Mouse (Mus musculus) lung, postnatal 0 days (tissue): ENCODE measurements around the gene Kdm3a. TPM values are rescaled to one million over a fixed set of nuclear protein-coding genes. Genes with fewer than 3 reads are reported as not detected.

ENCODE experiments used
- ATAC-seq: fragments of 200-750 bp; cut with Nextera tagmentation; 2 replicates; pipeline ENCODE4 v1.8.0; 2017; ENCODE audit warnings: moderate library complexity
- DNase-seq: peaks from one replicate; pipeline ENCODE4 v3.0.0-alpha.2; 2016; ENCODE audit warnings: low spot score
- H3K27ac ChIP-seq: fragments of 300-500 bp; sonication (generic); 2 replicates; pipeline ENCODE4 v1.5.1; 2014; ENCODE audit warnings: antibody characterized with exemption, mild to moderate bottlenecking, low read length, mixed read lengths
- H3K27me3 ChIP-seq: fragments of 300-500 bp; sonication (generic); replicated peaks from 2 replicates; pipeline ENCODE4 v1.6.1; 2014; ENCODE audit warnings: low read length, mixed read lengths; ENCODE audit not compliant: insufficient read depth
- H3K36me3 ChIP-seq: fragments of 300-500 bp; sonication (generic); 2 replicates; pipeline ENCODE4 v1.6.1; 2014; ENCODE audit warnings: low read length, mixed read lengths; ENCODE audit not compliant: insufficient read depth
- H3K4me1 ChIP-seq: fragments of 300-500 bp; sonication (generic); 2 replicates; pipeline ENCODE4 v1.6.1; 2014; ENCODE audit warnings: antibody characterized with exemption, low read depth, low read length, mixed read lengths; ENCODE audit not compliant: insufficient read depth
- H3K4me2 ChIP-seq: fragments of 300-500 bp; sonication (generic); replicated peaks from 2 replicates; pipeline ENCODE4 v1.6.1; 2014; ENCODE audit warnings: low read depth, mild to moderate bottlenecking, low read length, moderate library complexity, mixed read lengths
- H3K4me3 ChIP-seq: fragments of 300-500 bp; sonication (generic); 2 replicates; pipeline ENCODE4 v1.5.1; 2014; ENCODE audit warnings: low read depth, low read length
- H3K9ac ChIP-seq: fragments of 300-500 bp; sonication (generic); replicated peaks from 2 replicates; pipeline ENCODE4 v1.6.1; 2014; ENCODE audit warnings: low read depth, mild to moderate bottlenecking
- H3K9me3 ChIP-seq: fragments of 300-500 bp; sonication (generic); 2 replicates; pipeline ENCODE4 v1.6.1; 2016; ENCODE audit warnings: low read length, mixed read lengths
- CTCF ChIP-seq: IDR thresholded peaks from 2 replicates; pipeline ENCODE4 v1.5.1; 2016; ENCODE audit warnings: antibody characterized with exemption, mild to moderate bottlenecking
- EP300 ChIP-seq: IDR thresholded peaks from 2 replicates; pipeline ENCODE4 v1.6.1; 2016; ENCODE audit warnings: antibody characterized with exemption, mild to moderate bottlenecking, control low read depth
- WGBS: fragments of 180-500 bp; shearing (Covaris S2); extraction: QIAGEN DNeasy Blood & Tissue Kit; methylation state at CpG from one replicate; pipeline ENCODE4 v1.1.7; 2014; 5-methylcytosine and 5-hydroxymethylcytosine counted together
- polyA plus RNA-seq: library from polyadenylated mRNA; unstranded; fragments of >200 nt; fragmentation: Nextera tagmentation; extraction: Ambion mirVana; gene quantifications from 2 replicates; pipeline ENCODE4 v1.2.1, GENCODE M21; 2015

Kdm3a gene
- polyA plus RNA-seq, 1 experiment from 2014 or later: 23.8 TPM

GRCm38 (mm10) chr6:71568616-71569015, 64.2 kb downstream of the Kdm3a start:
- 78% methylated on average over 3 of the region's 3 CpGs for WGBS
- Histone ChIP-seq H3K4me2 (no peak overlapping the region), H3K4me1 (no peaks in the 10 kb centered on the region), H3K9me3 (no peaks in the 10 kb centered on the region), H3K27ac (no peak overlapping the region), H3K36me3 (no peaks in the 10 kb centered on the region; the same call in 1 of the 2 replicates), H3K27me3 (no peaks in the 10 kb centered on the region), H3K4me3 (no peak overlapping the region), H3K9ac (no peak overlapping the region)
- no peak for ATAC-seq
- DNase-seq: no peak
- no peak for TF ChIP-seq CTCF
- no peak for TF ChIP-seq EP300

DNA sequence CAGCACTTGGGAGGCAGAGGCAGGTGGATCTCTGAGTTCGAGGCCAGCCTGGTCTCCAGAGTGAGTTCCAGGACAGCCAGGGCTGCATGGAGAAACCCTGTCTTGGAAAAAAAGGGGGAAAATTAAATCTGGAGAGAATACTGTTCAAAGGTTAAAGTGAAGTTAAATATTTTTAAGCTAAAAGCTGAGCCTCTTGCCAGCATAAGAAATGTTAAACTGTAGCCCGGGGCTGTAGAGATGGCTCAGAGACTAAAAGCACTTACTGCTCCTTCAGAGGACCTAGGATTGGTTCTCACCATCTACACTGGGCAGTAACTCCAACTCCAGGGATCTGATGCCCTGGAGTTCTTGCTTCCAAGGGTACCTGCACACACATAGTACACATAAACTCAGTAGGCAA, 76.0 kb downstream of the Kdm3a start:
- ATAC-seq (no peak), DNase-seq (no peak)
- Histone ChIP-seq H3K4me3 (no peak overlapping the region), H3K27ac (no peak overlapping the region), H3K4me2 (no peak overlapping the region), H3K27me3 (no peaks in the 10 kb centered on the region), H3K36me3 (peaks cover 6% of the 10 kb centered on the region; the same call in 1 of the 2 replicates), H3K9me3 (no peaks in the 10 kb centered on the region), H3K4me1 (no peaks in the 10 kb centered on the region), H3K9ac (no peak overlapping the region)
- 91% methylated on average over 2 of the region's 2 CpGs for WGBS
- TF ChIP-seq EP300 (no peak), CTCF (no peak)

- TF ChIP-seq EP300: no peak
- no peak for TF ChIP-seq CTCF
- Histone ChIP-seq H3K27me3 (no peaks in the 10 kb centered on the region), H3K9me3 (no peaks in the 10 kb centered on the region), H3K4me3 (no peak overlapping the region), H3K4me2 (no peak overlapping the region), H3K9ac (no peak overlapping the region), H3K27ac (no peak overlapping the region), H3K4me1 (no peaks in the 10 kb centered on the region), H3K36me3 (peaks cover 3% of the 10 kb centered on the region; the same call in 1 of the 2 replicates)
- WGBS: 64% methylated on average over 2 of the region's 2 CpGs
- peak; percentile 41; the same call in 1 of the 2 replicates for ATAC-seq
- peak; percentile 11 for DNase-seq
Measured at GRCm38 (mm10) chr6:71555507-71555951, 77.3 kb downstream of the Kdm3a start.

DNA sequence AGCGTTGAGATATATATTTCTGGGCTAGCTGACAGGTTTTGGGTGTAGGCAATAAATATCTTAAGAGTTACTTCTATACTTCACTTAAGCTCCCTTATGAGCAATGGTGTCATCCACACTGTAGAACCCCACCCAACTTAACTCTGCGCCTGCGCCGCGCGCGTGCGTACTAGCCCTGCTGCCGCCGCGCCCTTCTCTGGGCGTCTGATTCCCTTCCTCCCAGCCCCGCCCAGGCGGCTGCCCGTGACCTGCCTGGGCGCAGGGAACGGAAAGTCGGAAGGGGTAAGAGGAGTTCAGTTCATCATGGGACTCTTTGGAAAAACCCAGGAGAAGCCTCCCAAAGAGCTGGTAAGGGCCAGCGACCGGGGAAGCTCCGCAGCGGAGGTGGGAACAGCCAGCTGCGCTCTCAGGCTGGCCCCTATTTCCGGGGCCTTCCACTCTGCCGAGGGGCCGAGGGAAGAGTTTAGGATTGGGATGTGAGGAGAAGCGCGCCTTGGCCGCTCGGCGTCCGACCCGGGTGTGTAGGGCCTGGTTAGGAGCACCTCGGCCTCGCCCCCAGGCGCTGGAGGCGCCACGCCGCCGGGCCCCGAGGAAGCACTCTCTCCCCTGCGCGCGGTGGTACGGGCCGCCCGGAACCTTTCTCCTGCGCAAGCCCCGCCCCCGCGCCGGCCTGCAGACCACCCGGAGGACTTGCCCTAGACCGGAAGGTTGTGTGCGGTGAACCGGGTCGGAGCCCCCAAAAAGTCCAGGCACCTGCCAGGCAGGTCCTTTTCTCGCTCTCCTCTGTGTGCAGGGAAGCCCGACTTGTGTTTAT, 88.9 kb downstream of the Kdm3a start, which contains the start of gene Chmp3:
TSS of gene Chmp3 (plus strand) at position 112 of the 814 bp plus-strand sequence.
- Histone ChIP-seq H3K36me3 (no peaks in the 10 kb centered on the region), H3K4me1 (no peaks in the 10 kb centered on the region; the same call in 1 of the 2 replicates), H3K27ac (peak within 1 kb of the TSS; percentile 99), H3K4me2 (peak within 1 kb of the TSS; percentile 60), H3K27me3 (no peaks in the 10 kb centered on the region), H3K4me3 (peak within 1 kb of the TSS; percentile 92), H3K9ac (peak within 1 kb of the TSS; percentile 98), H3K9me3 (no peaks in the 10 kb centered on the region)
- peak; percentile 99 for ATAC-seq
- DNase-seq: peak; percentile 95
- TF ChIP-seq CTCF: no peak
- peak; percentile 41 for TF ChIP-seq EP300
- WGBS: 3% methylated on average over 59 of the region's 59 CpGs

Other genes with a start within 250 kb of the Kdm3a start
- gene Rmnd5a, start 192.4 kb downstream of the Kdm3a start, polyA plus RNA-seq: 12.5 and 13.0 TPM in 2 replicates
- gene Rnf103, start 139.1 kb downstream of the Kdm3a start, polyA plus RNA-seq: 17.7 and 18.9 TPM in 2 replicates
- 82.5 and 83.4 TPM in 2 replicates for gene Chmp3, start 89.2 kb downstream of the Kdm3a start, polyA plus RNA-seq
- gene Reep1, start 74.6 kb upstream of the Kdm3a start, polyA plus RNA-seq: 12.6 and 13.4 TPM in 2 replicates
- gene Mrpl35, start 194.0 kb upstream of the Kdm3a start, polyA plus RNA-seq: 37.8 and 38.7 TPM in 2 replicates
- gene Immt, start 198.3 kb upstream of the Kdm3a start, polyA plus RNA-seq: 88.9 and 92.9 TPM in 2 replicates